Mouse (Mus musculus) spleen, adult 12 weeks (tissue): ENCODE measurements at regions not wholly inside any gene's neighbourhood (a gene's known extent, or its start where the extent isn't known, plus 50 kb on each side); places are given as distances from the start of the nearest gene placed in this dataset.
A peak's percentile ranks its signal among the peaks of the same experiment; 100 is the strongest.

Experiments used
- DNase-seq: peaks from one replicate; pipeline ENCODE4 v3.0.0; 2022; ENCODE audit warnings: low spot score

- DNase-seq: no peak
These were observed 1257.9 kb upstream of the A1bg start for GRCm38 (mm10) chr15:62180718-62181117.

- DNase-seq: no peak
These were observed 1257.0 kb upstream of the A1bg start for GRCm38 (mm10) chr15:62179801-62180200.

- no peak for DNase-seq
These were observed 1255.8 kb upstream of the A1bg start for GRCm38 (mm10) chr15:62178568-62178967.

- DNase-seq: no peak
These were observed 1255.1 kb upstream of the A1bg start for GRCm38 (mm10) chr15:62177768-62178410.

GRCm38 (mm10) chr15:62176076-62176475 is 1253.3 kb upstream of the A1bg start:
- DNase-seq: no peak

- DNase-seq: no peak
These were observed 1251.1 kb upstream of the A1bg start for GRCm38 (mm10) chr15:62173633-62174543.

GRCm38 (mm10) chr15:62171632-62172031 is 1248.8 kb upstream of the A1bg start:
- no peak for DNase-seq

GRCm38 (mm10) chr15:62171167-62171566 is 1248.4 kb upstream of the A1bg start:
- no peak for DNase-seq

- no peak for DNase-seq
These were observed 1247.5 kb upstream of the A1bg start for GRCm38 (mm10) chr15:62170337-62170736.

- peak; percentile 59 for DNase-seq
These were observed 1246.8 kb upstream of the A1bg start for GRCm38 (mm10) chr15:62169591-62170019.

- peak; percentile 27 for DNase-seq
These were observed 1246.3 kb upstream of the A1bg start for GRCm38 (mm10) chr15:62168958-62169590.

GRCm38 (mm10) chr15:62168522-62168921 is 1245.7 kb upstream of the A1bg start:
- no peak for DNase-seq

- DNase-seq: no peak
These were observed 1244.0 kb upstream of the A1bg start for GRCm38 (mm10) chr15:62166786-62167185.

GRCm38 (mm10) chr15:62165826-62166500 is 1243.2 kb upstream of the A1bg start:
- no peak for DNase-seq

- DNase-seq: no peak
These were observed 1242.1 kb upstream of the A1bg start for GRCm38 (mm10) chr15:62164766-62165410.

GRCm38 (mm10) chr15:62163203-62163602 is 1240.4 kb upstream of the A1bg start:
- no peak for DNase-seq

- no peak for DNase-seq
These were observed 1239.9 kb upstream of the A1bg start for GRCm38 (mm10) chr15:62162648-62163194.

- no peak for DNase-seq
These were observed 1239.3 kb upstream of the A1bg start for GRCm38 (mm10) chr15:62161975-62162647.

- DNase-seq: no peak
These were observed 1238.2 kb upstream of the A1bg start for GRCm38 (mm10) chr15:62161061-62161460.

- DNase-seq: peak; percentile 40
These were observed 1236.3 kb upstream of the A1bg start for GRCm38 (mm10) chr15:62158875-62159675.
